Comparison of ENCODE assay signal across 24 mouse cellular contexts in the genomic region with DNA sequence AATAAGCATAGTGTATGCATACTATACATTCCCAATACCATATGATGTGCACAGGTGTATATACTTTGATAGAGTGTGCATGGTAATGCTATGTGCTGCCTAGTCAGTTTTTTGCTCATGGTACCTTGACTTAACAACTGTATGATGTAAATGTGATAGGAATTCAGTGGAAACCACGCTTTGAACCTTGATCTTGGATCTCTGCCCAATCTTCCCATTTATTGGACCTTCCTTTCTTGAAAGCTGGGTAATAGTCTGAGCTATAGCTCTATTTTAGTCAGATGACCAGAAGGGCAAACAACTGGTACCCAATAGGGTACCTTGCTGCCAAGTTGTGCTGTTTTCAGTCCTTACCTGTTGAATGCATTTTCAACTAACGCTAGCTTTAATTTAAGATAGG. TPM values are rescaled to one million over a fixed set of nuclear protein-coding genes. Genes with fewer than 3 reads are reported as not detected.
"Had no signal": no experiment of that assay in that cellular context is flagged by ENCODE, and none has a peak within 500 bp of the region (broad histone marks: within the 10 kb centered on the region; RNA-seq: fewer than 3 reads in every experiment).

No protein-coding gene starts in this region.

- H3K4me3 ChIP-seq: gastrocnemius, adult 2 months; heart, embryonic 10.5 days; heart, embryonic 12.5 days; hindbrain, embryonic 10.5 days; hindbrain, embryonic 12.5 days; intestine, embryonic 15.5 days; kidney, embryonic 15.5 days; limb, embryonic 13.5 days; limb, embryonic 15.5 days; liver, embryonic 12.5 days had no signal

- H3K27ac ChIP-seq: gastrocnemius, adult 2 months; heart, embryonic 10.5 days; hindbrain, embryonic 10.5 days; hindbrain, embryonic 12.5 days; hindbrain, embryonic 14.5 days; intestine, embryonic 15.5 days; kidney, embryonic 15.5 days; kidney, postnatal 0 days; limb, embryonic 13.5 days; limb, embryonic 15.5 days; liver, embryonic 12.5 days; liver, embryonic 14.5 days had no signal

- DNase-seq: gastrocnemius, adult 2 months; gastrocnemius, postnatal 10 days; gastrocnemius, postnatal 25 days; heart, postnatal 10 days; heart, postnatal 4 days; kidney, adult 18-20 months; kidney, adult 9 months; kidney, postnatal 25 days; kidney, postnatal 4 days; layer of hippocampus, postnatal 36 days; left cerebral cortex, postnatal 4 days had no signal

RNA-seq across cellular contexts. Expression of gene Rasgrp3, which starts 31.8 kb away (rescaled TPM):
- total RNA-seq: granulocyte monocyte progenitor cell, adult 5-6 weeks had no signal
